Mouse (Mus musculus): ENCODE measurements around the gene Lif.

DNA sequence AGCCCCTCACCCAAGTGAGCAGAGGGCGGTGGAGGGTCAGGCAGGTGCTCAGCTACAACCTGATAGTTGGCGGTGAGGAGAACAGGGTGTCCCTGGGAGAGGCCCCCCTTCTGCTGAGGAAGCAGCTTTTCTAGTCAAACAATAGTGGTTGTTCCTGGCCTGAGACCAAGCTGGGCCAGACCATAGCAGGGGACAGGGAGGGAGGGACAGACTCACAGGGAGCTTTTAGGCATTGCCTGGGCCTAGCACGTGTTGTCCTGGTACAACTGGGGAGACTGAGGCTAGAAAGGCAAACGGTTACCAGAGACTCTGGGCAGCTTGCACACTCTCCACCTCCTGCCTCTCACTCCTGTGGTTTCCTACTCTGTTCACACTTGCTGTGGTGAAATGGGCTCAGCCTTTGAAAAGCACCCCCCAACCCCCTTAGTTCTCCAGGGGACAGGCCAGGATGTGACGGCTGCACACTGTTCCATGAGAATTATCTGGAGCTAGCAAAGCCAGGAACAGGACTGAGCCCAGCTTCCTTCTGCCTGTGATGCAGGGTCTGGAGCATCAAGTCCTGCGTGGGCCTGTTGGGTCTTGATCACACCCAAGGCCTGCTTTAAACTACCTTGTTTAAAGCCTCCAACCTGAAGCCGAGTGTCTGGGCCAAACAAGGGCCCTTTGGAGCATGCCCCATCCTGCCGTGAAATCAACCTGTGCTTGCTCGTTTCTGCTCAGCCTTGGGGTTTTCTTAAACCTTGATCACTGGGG is 40.9 kb upstream of the Lif start:
- TF ChIP-seq CTCF (IDR thresholded peaks at IDR 0.05; ENCODE audit: low read depth) (no peak), EP300 (IDR thresholded peaks at IDR 0.05; ENCODE audit: low read depth) (no peak)
